Mouse (Mus musculus): ENCODE measurements at regions not wholly inside any gene's neighbourhood (a gene's known extent, or its start where the extent isn't known, plus 50 kb on each side); places are given as distances from the start of the nearest gene placed in this dataset.
"Not testable (repeated sequence)": the region's sequence is repeated elsewhere in the genome, so short reads cannot be mapped to it uniquely, and the experiment has no call there.

- 88% methylated on average over 5 of the region's 5 CpGs for WGBS
- H3K4me3 ChIP-seq (ENCODE audit: low read depth, low read length) = no peak overlapping the region
- H3K27me3 ChIP-seq (ENCODE audit: control insufficient read depth, insufficient read depth, low read length) = no peaks in the 10 kb centered on the region
- DNase-seq (ENCODE audit: low spot score) (no peak), ATAC-seq (replicated peaks; ENCODE audit: insufficient number of reproducible peaks, low FRiP score, low TSS enrichment, low read depth) (no peak)
- H3K27ac ChIP-seq (replicated peaks; ENCODE audit: low read depth, low read length) = no peak overlapping the region
- no peaks in the 10 kb centered on the region for H3K36me3 ChIP-seq (replicated peaks; ENCODE audit: control insufficient read depth, insufficient read depth, low read depth, low read length)
- no peak overlapping the region for H3K9ac ChIP-seq (replicated peaks; ENCODE audit: low read length)
- no peak overlapping the region for H3K4me2 ChIP-seq (ENCODE audit: low read depth, low read length)
- no peaks in the 10 kb centered on the region for H3K4me1 ChIP-seq (ENCODE audit: control insufficient read depth, insufficient read depth, low read length)
- no peaks in the 10 kb centered on the region for H3K9me3 ChIP-seq (replicated peaks; ENCODE audit: control insufficient read depth, low read length)
These were observed 71.4 kb upstream of the Olfr1507 start for GRCm38 (mm10) chr14:52566920-52567319.

GRCm38 (mm10) chr14:52565606-52566005 is 70.1 kb upstream of the Olfr1507 start:
- 68% methylated on average over 4 of the region's 4 CpGs for WGBS
- H3K4me3 ChIP-seq (ENCODE audit: low read depth, low read length) = no peak overlapping the region
- no peaks in the 10 kb centered on the region for H3K4me1 ChIP-seq (ENCODE audit: control insufficient read depth, insufficient read depth, low read length)
- H3K27me3 ChIP-seq (ENCODE audit: control insufficient read depth, insufficient read depth, low read length) = no peaks in the 10 kb centered on the region
- DNase-seq (ENCODE audit: low spot score) (no peak), ATAC-seq (replicated peaks; ENCODE audit: insufficient number of reproducible peaks, low FRiP score, low TSS enrichment, low read depth) (no peak)
- no peak overlapping the region for H3K4me2 ChIP-seq (ENCODE audit: low read depth, low read length)
- no peaks in the 10 kb centered on the region for H3K36me3 ChIP-seq (replicated peaks; ENCODE audit: control insufficient read depth, insufficient read depth, low read depth, low read length)
- no peak overlapping the region for H3K27ac ChIP-seq (replicated peaks; ENCODE audit: low read depth, low read length)
- H3K9ac ChIP-seq (replicated peaks; ENCODE audit: low read length) = no peak overlapping the region
- no peaks in the 10 kb centered on the region for H3K9me3 ChIP-seq (replicated peaks; ENCODE audit: control insufficient read depth, low read length)

GRCm38 (mm10) chr14:52556340-52556739 is 60.8 kb upstream of the Olfr1507 start:
- not testable (repeated sequence) for H3K36me3 ChIP-seq (replicated peaks; ENCODE audit: control insufficient read depth, insufficient read depth, low read depth, low read length); H3K9me3 ChIP-seq (replicated peaks; ENCODE audit: control insufficient read depth, low read length); H3K27me3 ChIP-seq (ENCODE audit: control insufficient read depth, insufficient read depth, low read length); H3K4me2 ChIP-seq (ENCODE audit: low read depth, low read length); H3K9ac ChIP-seq (replicated peaks; ENCODE audit: low read length); H3K4me3 ChIP-seq (ENCODE audit: low read depth, low read length); H3K4me1 ChIP-seq (ENCODE audit: control insufficient read depth, insufficient read depth, low read length); DNase-seq (ENCODE audit: low spot score); ATAC-seq (replicated peaks; ENCODE audit: insufficient number of reproducible peaks, low FRiP score, low TSS enrichment, low read depth); H3K27ac ChIP-seq (replicated peaks; ENCODE audit: low read depth, low read length)
- WGBS = 91% methylated on average over 13 of the region's 13 CpGs

GRCm38 (mm10) chr14:52553399-52553798 is 57.9 kb upstream of the Olfr1507 start:
- no peak for ATAC-seq (replicated peaks; ENCODE audit: insufficient number of reproducible peaks, low FRiP score, low TSS enrichment, low read depth)
- Histone ChIP-seq H3K4me2 (ENCODE audit: low read depth, low read length) (no peak overlapping the region), H3K27ac (replicated peaks; ENCODE audit: low read depth, low read length) (no peak overlapping the region), H3K9ac (replicated peaks; ENCODE audit: low read length) (no peak overlapping the region), H3K27me3 (ENCODE audit: control insufficient read depth, insufficient read depth, low read length) (no peaks in the 10 kb centered on the region), H3K4me1 (ENCODE audit: control insufficient read depth, insufficient read depth, low read length) (no peaks in the 10 kb centered on the region), H3K4me3 (ENCODE audit: low read depth, low read length) (no peak overlapping the region), H3K36me3 (replicated peaks; ENCODE audit: control insufficient read depth, insufficient read depth, low read depth, low read length) (no peaks in the 10 kb centered on the region), H3K9me3 (replicated peaks; ENCODE audit: control insufficient read depth, low read length) (no peaks in the 10 kb centered on the region)
- DNase-seq (ENCODE audit: low spot score) = no peak

GRCm38 (mm10) chr14:52547933-52548332 is 52.4 kb upstream of the Olfr1507 start:
- Histone ChIP-seq H3K27ac (replicated peaks; ENCODE audit: low read depth, low read length) (no peak overlapping the region), H3K4me2 (ENCODE audit: low read depth, low read length) (no peak overlapping the region), H3K36me3 (replicated peaks; ENCODE audit: control insufficient read depth, insufficient read depth, low read depth, low read length) (no peaks in the 10 kb centered on the region), H3K27me3 (ENCODE audit: control insufficient read depth, insufficient read depth, low read length) (no peaks in the 10 kb centered on the region), H3K9me3 (replicated peaks; ENCODE audit: control insufficient read depth, low read length) (no peaks in the 10 kb centered on the region), H3K4me1 (ENCODE audit: control insufficient read depth, insufficient read depth, low read length) (no peaks in the 10 kb centered on the region), H3K4me3 (ENCODE audit: low read depth, low read length) (no peak overlapping the region), H3K9ac (replicated peaks; ENCODE audit: low read length) (no peak overlapping the region)
- DNase-seq (ENCODE audit: low spot score) = no peak
- ATAC-seq (replicated peaks; ENCODE audit: insufficient number of reproducible peaks, low FRiP score, low TSS enrichment, low read depth) = no peak
- WGBS = 67% methylated on average over 1 of the region's 1 CpGs

Data from embryonic facial prominence, embryonic 11.5 days (tissue).